Mouse (Mus musculus) v-Abl transformed pro-B cells (cell line): ENCODE measurements at regions not wholly inside any gene's neighbourhood (a gene's known extent, or its start where the extent isn't known, plus 50 kb on each side); places are given as distances from the start of the nearest gene placed in this dataset.

Experiments
- in situ Hi-C, 2 experiments: fragments of 400-800 bp; cut with MboI; formaldehyde crosslinking; loops; one replicate each; pipeline ENCODE4 v1.15.1; 2025; ENCODE audit not compliant: unreplicated experiment in 2 of 2

- in situ Hi-C loops, result no loop called here
Measured at GRCm38 (mm10) chr17:9927724-9928123, 258.2 kb upstream of the Pabpc6 start.

- in situ Hi-C loops, result no loop called here
Measured at GRCm38 (mm10) chr17:9926308-9926707, 256.8 kb upstream of the Pabpc6 start.

- in situ Hi-C loops, result no loop called here
Measured at GRCm38 (mm10) chr17:9921326-9921725, 251.8 kb upstream of the Pabpc6 start.

GRCm38 (mm10) chr17:9917031-9917430 is 247.5 kb upstream of the Pabpc6 start:
- in situ Hi-C loops, result no loop called here

- in situ Hi-C loops, result no loop called here
Measured at GRCm38 (mm10) chr17:9910856-9911255, 241.3 kb upstream of the Pabpc6 start.

GRCm38 (mm10) chr17:9907077-9907476 is 237.6 kb upstream of the Pabpc6 start:
- in situ Hi-C loops, result no loop called here

GRCm38 (mm10) chr17:9905501-9906462 is 236.3 kb upstream of the Pabpc6 start:
- in situ Hi-C loops, result no loop called here

- in situ Hi-C loops, result no loop called here
Measured at GRCm38 (mm10) chr17:9904525-9904991, 235.0 kb upstream of the Pabpc6 start.

GRCm38 (mm10) chr17:9903313-9903712 is 233.8 kb upstream of the Pabpc6 start:
- in situ Hi-C loops, result no loop called here

GRCm38 (mm10) chr17:9896964-9897363 is 227.4 kb upstream of the Pabpc6 start:
- in situ Hi-C loops, result no loop called here

GRCm38 (mm10) chr17:9895686-9896082 is 226.2 kb upstream of the Pabpc6 start:
- in situ Hi-C loops, result no loop called here

- in situ Hi-C loops, result no loop called here
Measured at GRCm38 (mm10) chr17:9894828-9895685, 225.5 kb upstream of the Pabpc6 start.

- in situ Hi-C loops, result no loop called here
Measured at GRCm38 (mm10) chr17:9893966-9894365, 224.4 kb upstream of the Pabpc6 start.

GRCm38 (mm10) chr17:9892776-9893175 is 223.3 kb upstream of the Pabpc6 start:
- in situ Hi-C loops, result no loop called here

- in situ Hi-C loops, result no loop called here
Measured at GRCm38 (mm10) chr17:9892141-9892540, 222.6 kb upstream of the Pabpc6 start.

GRCm38 (mm10) chr17:9888494-9888893 is 219.0 kb upstream of the Pabpc6 start:
- in situ Hi-C loops, result no loop called here

- in situ Hi-C loops, result no loop called here
Measured at GRCm38 (mm10) chr17:9885110-9885509, 215.6 kb upstream of the Pabpc6 start.

- in situ Hi-C loops, result no loop called here
Measured at GRCm38 (mm10) chr17:9882639-9883226, 213.2 kb upstream of the Pabpc6 start.

GRCm38 (mm10) chr17:9879556-9880206 is 210.2 kb upstream of the Pabpc6 start:
- in situ Hi-C loops, result no loop called here

- in situ Hi-C loops, result no loop called here
Measured at GRCm38 (mm10) chr17:9873695-9874094, 204.2 kb upstream of the Pabpc6 start.
